Mouse (Mus musculus): ENCODE measurements at regions not wholly inside any gene's neighbourhood (a gene's known extent, or its start where the extent isn't known, plus 50 kb on each side); places are given as distances from the start of the nearest gene placed in this dataset.
"Not testable (repeated sequence)": the region's sequence is repeated elsewhere in the genome, so short reads cannot be mapped to it uniquely, and the experiment has no call there.

GRCm38 (mm10) chr6:5624085-5624484, 101.4 kb upstream of the Dync1i1 start:
- no peak overlapping the region for H3K4me3 ChIP-seq
- H3ac ChIP-seq (ENCODE audit: control insufficient read depth, insufficient read length): no peak overlapping the region
- H3K36me3 ChIP-seq (ENCODE audit: control insufficient read depth, insufficient read depth): no peaks in the 10 kb centered on the region
- H3K79me2 ChIP-seq (ENCODE audit: control insufficient read depth, insufficient read depth): no peaks in the 10 kb centered on the region
- H3K4me2 ChIP-seq (ENCODE audit: low read depth): peak overlapping the region; percentile 64
- no peak for TF ChIP-seq MAX (IDR thresholded peaks at IDR 0.05; ENCODE audit: low read depth)
- no peak for TF ChIP-seq MYOG (IDR thresholded peaks at IDR 0.05; ENCODE audit: control insufficient read depth in 1 of 3, insufficient read depth in 1 of 3, insufficient read length in 2 of 3, low read depth in 2 of 3)
- no peak for TF ChIP-seq TCF3 (IDR thresholded peaks at IDR 0.05; ENCODE audit: insufficient read length, low read depth)
- no peak for TF ChIP-seq REST (IDR thresholded peaks at IDR 0.05; ENCODE audit: insufficient read depth, insufficient read length)
- no peak for TF ChIP-seq E2F4 (IDR thresholded peaks at IDR 0.05; ENCODE audit: insufficient read depth)
- H3K27me3 ChIP-seq (ENCODE audit: control insufficient read depth, insufficient read depth, insufficient read length): no peaks in the 10 kb centered on the region

DNA sequence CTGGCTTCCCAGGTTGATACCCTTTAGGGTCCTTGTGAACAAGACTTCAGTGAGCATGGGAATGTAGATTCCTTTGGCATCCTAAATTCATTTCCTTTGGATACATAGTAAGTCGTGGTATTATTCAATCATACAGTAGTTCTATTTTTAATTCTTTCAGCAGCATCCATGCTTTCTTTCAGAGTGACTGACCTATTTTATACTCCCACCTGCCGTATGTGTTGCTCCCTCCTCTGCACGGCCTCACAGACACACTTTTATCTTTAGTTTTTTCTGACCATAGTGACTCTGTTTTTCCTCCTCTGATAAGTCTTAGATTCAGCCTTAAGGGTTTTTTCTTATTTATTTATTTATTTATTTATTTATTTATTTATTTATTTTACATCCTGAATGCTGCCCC, 103.9 kb upstream of the Dync1i1 start:
- Histone ChIP-seq H3K79me2 (ENCODE audit: control insufficient read depth, insufficient read depth) (no peaks in the 10 kb centered on the region), H3K27me3 (ENCODE audit: control insufficient read depth, insufficient read depth, insufficient read length) (no peaks in the 10 kb centered on the region), H3ac (ENCODE audit: control insufficient read depth, insufficient read length) (no peak overlapping the region), H3K36me3 (ENCODE audit: control insufficient read depth, insufficient read depth) (no peaks in the 10 kb centered on the region), H3K4me3 (no peak overlapping the region), H3K4me2 (ENCODE audit: low read depth) (no peak overlapping the region)
- TF ChIP-seq TCF12 (IDR thresholded peaks at IDR 0.05; ENCODE audit: insufficient read depth, poor library complexity, severe bottlenecking) (no peak), MAX (IDR thresholded peaks at IDR 0.05; ENCODE audit: low read depth) (no peak), USF1 (IDR thresholded peaks at IDR 0.05; ENCODE audit: low read depth) (no peak), POLR2AphosphoS2 (IDR thresholded peaks at IDR 0.05; ENCODE audit: insufficient read length, low read depth) (no peak), REST (IDR thresholded peaks at IDR 0.05; ENCODE audit: insufficient read depth, insufficient read length) (no peak), MYOD1 (IDR thresholded peaks at IDR 0.05; ENCODE audit: control insufficient read depth in 1 of 3, insufficient read length in 2 of 3, low read depth in 2 of 3) (no peak), SRF (IDR thresholded peaks at IDR 0.05; ENCODE audit: control insufficient read depth, insufficient read length, low read depth) (no peak), TCF3 (IDR thresholded peaks at IDR 0.05; ENCODE audit: insufficient read length, low read depth) (no peak), E2F4 (IDR thresholded peaks at IDR 0.05; ENCODE audit: insufficient read depth) (no peak), POLR2A (IDR thresholded peaks at IDR 0.05; ENCODE audit: insufficient read length, low read depth) (no peak), CEBPB (IDR thresholded peaks at IDR 0.05; ENCODE audit: insufficient read depth, poor library complexity, severe bottlenecking) (no peak), MYOG (IDR thresholded peaks at IDR 0.05; ENCODE audit: control insufficient read depth in 1 of 3, insufficient read depth in 1 of 3, insufficient read length in 2 of 3, low read depth in 2 of 3) (no peak)

DNA sequence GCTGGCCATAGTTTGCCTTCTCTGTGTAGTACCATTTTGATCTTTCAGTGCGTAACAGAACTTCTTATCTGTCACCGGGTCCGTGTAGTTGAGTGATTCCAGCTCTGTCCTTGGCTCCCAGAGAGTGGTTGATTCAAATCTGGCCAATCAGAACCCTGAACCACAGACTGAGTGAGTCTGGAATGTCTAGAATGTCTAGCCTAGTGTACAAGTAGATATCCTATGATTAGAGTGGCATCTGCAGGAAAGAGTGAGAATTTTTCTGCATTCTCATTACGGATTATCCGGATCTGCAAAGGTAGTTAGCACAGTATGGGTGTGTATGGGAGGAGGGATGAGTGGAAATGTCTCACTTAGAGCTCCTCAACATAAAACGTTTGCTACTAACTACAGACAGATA, 97.9 kb upstream of the Pdk4 start:
- TF ChIP-seq E2F4 (IDR thresholded peaks at IDR 0.05; ENCODE audit: insufficient read depth): no peak
- TF ChIP-seq POLR2AphosphoS2 (IDR thresholded peaks at IDR 0.05; ENCODE audit: insufficient read length, low read depth): no peak
- TF ChIP-seq REST (IDR thresholded peaks at IDR 0.05; ENCODE audit: insufficient read depth, insufficient read length): no peak
- TF ChIP-seq TCF12 (IDR thresholded peaks at IDR 0.05; ENCODE audit: insufficient read depth, poor library complexity, severe bottlenecking): no peak
- TF ChIP-seq SRF (IDR thresholded peaks at IDR 0.05; ENCODE audit: control insufficient read depth, insufficient read length, low read depth): no peak
- no peak for TF ChIP-seq CEBPB (IDR thresholded peaks at IDR 0.05; ENCODE audit: insufficient read depth, poor library complexity, severe bottlenecking)
- TF ChIP-seq TCF3 (IDR thresholded peaks at IDR 0.05; ENCODE audit: insufficient read length, low read depth): no peak
- TF ChIP-seq MAX (IDR thresholded peaks at IDR 0.05; ENCODE audit: low read depth): no peak
- no peak for TF ChIP-seq USF1 (IDR thresholded peaks at IDR 0.05; ENCODE audit: low read depth)
- no peak for TF ChIP-seq POLR2A (IDR thresholded peaks at IDR 0.05; ENCODE audit: insufficient read length, low read depth)
- no peak for TF ChIP-seq MYOD1 (IDR thresholded peaks at IDR 0.05; ENCODE audit: control insufficient read depth in 1 of 3, insufficient read length in 2 of 3, low read depth in 2 of 3)
- TF ChIP-seq MYOG (IDR thresholded peaks at IDR 0.05; ENCODE audit: control insufficient read depth in 1 of 3, insufficient read depth in 1 of 3, insufficient read length in 2 of 3, low read depth in 2 of 3): no peak
- H3ac ChIP-seq (ENCODE audit: control insufficient read depth, insufficient read length): no peak overlapping the region
- no peak overlapping the region for H3K4me3 ChIP-seq
- no peak overlapping the region for H3K4me2 ChIP-seq (ENCODE audit: low read depth)
- no peaks in the 10 kb centered on the region for H3K79me2 ChIP-seq (ENCODE audit: control insufficient read depth, insufficient read depth)
- H3K36me3 ChIP-seq (ENCODE audit: control insufficient read depth, insufficient read depth): no peaks in the 10 kb centered on the region
- H3K27me3 ChIP-seq (ENCODE audit: control insufficient read depth, insufficient read depth, insufficient read length): no peaks in the 10 kb centered on the region

DNA sequence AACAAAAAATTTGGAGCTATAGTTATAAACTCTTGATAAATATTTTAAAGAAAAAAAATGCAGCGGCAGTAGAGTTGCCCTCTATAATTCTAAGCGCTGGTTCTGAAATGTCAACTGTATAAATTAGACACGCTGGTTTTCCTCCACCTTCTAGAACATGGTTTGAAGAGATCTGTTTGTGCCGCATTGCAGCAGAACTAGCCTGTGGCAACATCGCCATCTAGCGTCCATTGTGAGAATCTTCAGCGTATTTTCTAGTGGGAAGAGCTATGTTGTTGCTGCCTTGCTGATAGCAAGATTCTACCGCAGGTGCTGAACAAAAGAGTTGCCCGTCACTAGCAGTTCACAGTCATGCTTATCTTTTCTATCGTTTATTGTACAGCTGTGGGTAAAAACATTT, 93.5 kb upstream of the Pdk4 start:
- Histone ChIP-seq H3K4me3 (no peak overlapping the region), H3K4me2 (ENCODE audit: low read depth) (no peak overlapping the region), H3ac (ENCODE audit: control insufficient read depth, insufficient read length) (no peak overlapping the region), H3K36me3 (ENCODE audit: control insufficient read depth, insufficient read depth) (no peaks in the 10 kb centered on the region), H3K27me3 (ENCODE audit: control insufficient read depth, insufficient read depth, insufficient read length) (no peaks in the 10 kb centered on the region), H3K79me2 (ENCODE audit: control insufficient read depth, insufficient read depth) (no peaks in the 10 kb centered on the region)
- TF ChIP-seq POLR2A (IDR thresholded peaks at IDR 0.05; ENCODE audit: insufficient read length, low read depth) (no peak), TCF12 (IDR thresholded peaks at IDR 0.05; ENCODE audit: insufficient read depth, poor library complexity, severe bottlenecking) (no peak), MYOD1 (IDR thresholded peaks at IDR 0.05; ENCODE audit: control insufficient read depth in 1 of 3, insufficient read length in 2 of 3, low read depth in 2 of 3) (no peak), USF1 (IDR thresholded peaks at IDR 0.05; ENCODE audit: low read depth) (no peak), TCF3 (IDR thresholded peaks at IDR 0.05; ENCODE audit: insufficient read length, low read depth) (no peak), REST (IDR thresholded peaks at IDR 0.05; ENCODE audit: insufficient read depth, insufficient read length) (no peak)

- Histone ChIP-seq H3ac (ENCODE audit: control insufficient read depth, insufficient read length) (no peak overlapping the region), H3K36me3 (ENCODE audit: control insufficient read depth, insufficient read depth) (no peaks in the 10 kb centered on the region), H3K79me2 (ENCODE audit: control insufficient read depth, insufficient read depth) (no peaks in the 10 kb centered on the region), H3K4me2 (ENCODE audit: low read depth) (no peak overlapping the region), H3K4me3 (no peak overlapping the region), H3K27me3 (ENCODE audit: control insufficient read depth, insufficient read depth, insufficient read length) (no peaks in the 10 kb centered on the region)
- TF ChIP-seq TCF12 (IDR thresholded peaks at IDR 0.05; ENCODE audit: insufficient read depth, poor library complexity, severe bottlenecking): no peak
- TF ChIP-seq USF1 (IDR thresholded peaks at IDR 0.05; ENCODE audit: low read depth): peak; percentile 55
Measured at GRCm38 (mm10) chr6:5582923-5583525, 86.9 kb upstream of the Pdk4 start.

- not testable (repeated sequence) for H3ac ChIP-seq (ENCODE audit: control insufficient read depth, insufficient read length); H3K4me3 ChIP-seq; H3K79me2 ChIP-seq (ENCODE audit: control insufficient read depth, insufficient read depth); H3K36me3 ChIP-seq (ENCODE audit: control insufficient read depth, insufficient read depth); H3K27me3 ChIP-seq (ENCODE audit: control insufficient read depth, insufficient read depth, insufficient read length); H3K4me2 ChIP-seq (ENCODE audit: low read depth)
Measured at GRCm38 (mm10) chr6:5576891-5577290, 80.8 kb upstream of the Pdk4 start.

Data from myocyte (in vitro differentiated cells).